Mouse (Mus musculus) ES-Bruce4 (cell line): ENCODE data around the gene Aff4.

ENCODE experiments used
- CTCF ChIP-seq: IDR thresholded peaks from one replicate; pipeline ENCODE4 v1.8.1; 2011; ENCODE audit warnings: low read depth, low read length
- POLR2A ChIP-seq: IDR thresholded peaks from one replicate; pipeline ENCODE4 v1.8.1; 2011; ENCODE audit warnings: low read length; ENCODE audit not compliant: insufficient read depth

DNA sequence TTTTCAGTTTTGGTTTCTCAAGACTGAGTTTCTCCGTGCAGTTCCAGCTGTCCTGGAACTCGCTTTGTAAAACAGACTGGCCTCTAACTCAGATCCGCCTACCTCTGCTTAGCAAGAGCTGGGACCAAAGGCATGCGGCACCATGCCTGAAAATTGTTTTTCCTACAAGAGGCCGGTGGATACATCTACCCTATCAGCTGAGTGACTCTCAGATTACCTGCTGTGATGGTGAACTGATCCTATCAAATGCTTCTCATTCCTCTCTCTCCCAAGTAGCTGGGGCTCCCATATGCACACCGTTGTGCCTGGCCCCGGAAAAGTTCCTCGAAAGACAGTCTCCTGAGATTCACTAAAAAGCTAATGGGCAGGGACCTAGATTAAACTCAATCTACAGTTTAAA lies 12.9 kb upstream of the Aff4 start:
- TF ChIP-seq CTCF, result no peak
- no peak for TF ChIP-seq POLR2A
